13 mouse cellular contexts compared by ENCODE assay signal in genomic region chr6:88690211-88690610, GRCm38 (mm10). TPM values are rescaled to one million over a fixed set of nuclear protein-coding genes. Genes with fewer than 3 reads are reported as not detected.
DNase-seq lines count a peak whose midpoint lies in the region; ATAC-seq and TF ChIP-seq lines count a peak whose summit lies in the region.
"Had no signal": no experiment of that assay in that cellular context is flagged by ENCODE, and none has a peak within 500 bp of the region (broad histone marks: within the 10 kb centered on the region; RNA-seq: fewer than 3 reads in every experiment).

No protein-coding gene starts in this region.

- no peaks in the 10 kb centered on the region for H3K36me3 ChIP-seq in kidney, postnatal 0 days (ENCODE audit: insufficient read depth, low read length)
- no peaks in the 10 kb centered on the region for H3K36me3 ChIP-seq in liver, postnatal 0 days (replicated peaks; ENCODE audit: insufficient read depth, low read length)
- no peaks in the 10 kb centered on the region for H3K36me3 ChIP-seq in forebrain, embryonic 16.5 days (ENCODE audit: control insufficient read depth, insufficient read depth)
- H3K36me3 ChIP-seq: limb, embryonic 12.5 days had no signal

- no peak for ATAC-seq in kidney, postnatal 0 days (replicated peaks; ENCODE audit: low FRiP score, low read depth)
- ATAC-seq in liver, postnatal 0 days: no peak
- ATAC-seq in forebrain, embryonic 16.5 days: no peak

- no peak overlapping the region for H3K27ac ChIP-seq in kidney, postnatal 0 days
- no peak overlapping the region for H3K27ac ChIP-seq in liver, postnatal 0 days (ENCODE audit: low read depth)
- H3K27ac ChIP-seq in forebrain, embryonic 16.5 days (ENCODE audit: low read length): no peak overlapping the region
- H3K27ac ChIP-seq: limb, embryonic 12.5 days had no signal

- H3K27me3 ChIP-seq in kidney, postnatal 0 days (ENCODE audit: insufficient read depth, low read length): no peaks in the 10 kb centered on the region
- no peaks in the 10 kb centered on the region for H3K27me3 ChIP-seq in liver, postnatal 0 days (ENCODE audit: insufficient read depth, low read length)
- no peaks in the 10 kb centered on the region for H3K27me3 ChIP-seq in forebrain, embryonic 16.5 days (replicated peaks; ENCODE audit: control insufficient read depth, insufficient read depth, low read length)
- H3K27me3 ChIP-seq: CH12.LX; limb, embryonic 12.5 days had no signal

- TF ChIP-seq EP300 in liver, postnatal 0 days (IDR thresholded peaks at IDR 0.05; ENCODE audit: low read depth): peak; percentile 32

- DNase-seq in kidney, postnatal 0 days (ENCODE audit: low spot score): peak; percentile 34
- no peak for DNase-seq in kidney, adult 18-20 months
- peak; percentile 34 for DNase-seq in ovary, adult 18-20 months (ENCODE audit: low spot score)
- no peak for DNase-seq in ovary, postnatal 36 days (ENCODE audit: low spot score)
- DNase-seq in liver, postnatal 0 days: no peak
- no peak for DNase-seq in left cerebral cortex, adult 18-20 months (ENCODE audit: low spot score in 2 of 2)
- DNase-seq: cerebellum, adult 8-10 months; layer of hippocampus, adult 9-11 months; right cerebral cortex, postnatal 25 days; thymus, postnatal 36 days had no signal

- no peak for TF ChIP-seq CTCF in kidney, postnatal 0 days (IDR thresholded peaks at IDR 0.05; ENCODE audit: low read depth)
- TF ChIP-seq CTCF in liver, postnatal 0 days (IDR thresholded peaks at IDR 0.05; ENCODE audit: low read depth): no peak

- no peak overlapping the region for H3K9ac ChIP-seq in kidney, postnatal 0 days (ENCODE audit: low read depth, low read length)
- H3K9ac ChIP-seq in liver, postnatal 0 days (replicated peaks): no peak overlapping the region
- H3K9ac ChIP-seq in forebrain, embryonic 16.5 days (replicated peaks; ENCODE audit: low read depth, low read length): no peak overlapping the region
- H3K9ac ChIP-seq: limb, embryonic 12.5 days had no signal

- H3K4me1 ChIP-seq in kidney, postnatal 0 days (replicated peaks; ENCODE audit: insufficient read depth, low read length): no peaks in the 10 kb centered on the region
- no peaks in the 10 kb centered on the region for H3K4me1 ChIP-seq in liver, postnatal 0 days (ENCODE audit: insufficient read depth)
- H3K4me1 ChIP-seq in forebrain, embryonic 16.5 days (replicated peaks; ENCODE audit: control insufficient read depth, insufficient read depth, low read length): no peaks in the 10 kb centered on the region
- H3K4me1 ChIP-seq: limb, embryonic 12.5 days had no signal

- no peak overlapping the region for H3K4me2 ChIP-seq in kidney, postnatal 0 days (ENCODE audit: low read length)
- no peak overlapping the region for H3K4me2 ChIP-seq in liver, postnatal 0 days (ENCODE audit: low read depth, low read length)
- no peak overlapping the region for H3K4me2 ChIP-seq in forebrain, embryonic 16.5 days (ENCODE audit: low read length)
- H3K4me2 ChIP-seq: limb, embryonic 12.5 days had no signal

- WGBS in kidney, postnatal 0 days: 60% methylated on average over 3 of the region's 3 CpGs
- WGBS in liver, postnatal 0 days (ENCODE audit: insufficient replicate concordance): 29% methylated on average over 3 of the region's 3 CpGs
- WGBS in forebrain, embryonic 16.5 days: 84% methylated on average over 3 of the region's 3 CpGs

- H3K9me3 ChIP-seq in kidney, postnatal 0 days (replicated peaks; ENCODE audit: low read length): no peaks in the 10 kb centered on the region
- H3K9me3 ChIP-seq in liver, postnatal 0 days (ENCODE audit: low read length): no peaks in the 10 kb centered on the region
- H3K9me3 ChIP-seq in forebrain, embryonic 16.5 days (ENCODE audit: control insufficient read depth, low read length): no peaks in the 10 kb centered on the region

- H3K4me3 ChIP-seq in kidney, postnatal 0 days (replicated peaks; ENCODE audit: low read depth, low read length): no peak overlapping the region
- no peak overlapping the region for H3K4me3 ChIP-seq in liver, postnatal 0 days (ENCODE audit: low read depth, low read length)
- H3K4me3 ChIP-seq in forebrain, embryonic 16.5 days (replicated peaks; ENCODE audit: low read length): no peak overlapping the region
- H3K4me3 ChIP-seq: limb, embryonic 12.5 days had no signal

RNA-seq across cellular contexts. Expression of gene Mgll, which starts 34.0 kb away (rescaled TPM):
- polyA plus RNA-seq in kidney, postnatal 0 days (2015; fragmentation: Nextera tagmentation; extraction: Ambion mirVana): 43.6 and 51.4 TPM in 2 replicates
- 106 and 121 TPM in 2 replicates for polyA plus RNA-seq in liver, postnatal 0 days (2015; fragmentation: Nextera tagmentation; extraction: Ambion mirVana)
- 100 to 1,000 TPM; 162 to 172 TPM for total RNA-seq in left cerebral cortex, adult 18-20 months (2021)
- 23.3 and 35.2 TPM in 2 replicates for polyA plus RNA-seq in forebrain, embryonic 16.5 days (2015; fragmentation: Nextera tagmentation; extraction: Ambion mirVana)

RNA-seq across cellular contexts. Expression of gene Kbtbd12, which starts 52.5 kb away (rescaled TPM):
- polyA plus RNA-seq in kidney, postnatal 0 days (2015; fragmentation: Nextera tagmentation; extraction: Ambion mirVana): 0.14 TPM in 1 of 2 replicates, not detected in the other
- 1.3 and 1.5 TPM in 2 replicates for polyA plus RNA-seq in liver, postnatal 0 days (2015; fragmentation: Nextera tagmentation; extraction: Ambion mirVana)
- under 1 TPM; 0.49 to 0.63 TPM for total RNA-seq in left cerebral cortex, adult 18-20 months (2021)
- polyA plus RNA-seq in forebrain, embryonic 16.5 days (2015; fragmentation: Nextera tagmentation; extraction: Ambion mirVana): 0.37 and 0.52 TPM in 2 replicates
- total RNA-seq: CH12.LX had no signal

Comparison
In these comparisons a context has a peak if more than half of its experiments do, and no peak if none do; other contexts are left out.
1. DNase-seq: peak in kidney, postnatal 0 days (single experiment) and ovary, adult 18-20 months (single experiment); none in kidney, adult 18-20 months (single experiment), ovary, postnatal 36 days (single experiment), liver, postnatal 0 days (single experiment) and left cerebral cortex, adult 18-20 months (0 of 2).